Mouse (Mus musculus): ENCODE measurements around the gene Rps29. TPM values are rescaled to one million over a fixed set of nuclear protein-coding genes. Genes with fewer than 3 reads are reported as not detected.

The Rps29 gene
- polyA plus RNA-seq, 1 experiment from 2014 or later, result 1,602 TPM

GRCm38 (mm10) chr12:69159578-69159940 lies 573 bp upstream of the Rps29 start:
- peak overlapping the region; percentile 43 for H3K4me2 ChIP-seq (replicated peaks; ENCODE audit: low read depth)
- H3K4me1 ChIP-seq (replicated peaks; ENCODE audit: control insufficient read depth, insufficient read depth, low read length), result peaks cover 7% of the 10 kb centered on the region
- no peaks in the 10 kb centered on the region for H3K27me3 ChIP-seq (replicated peaks; ENCODE audit: control insufficient read depth, insufficient read depth, low read length)
- H3K36me3 ChIP-seq (ENCODE audit: control insufficient read depth, insufficient read depth), result peaks cover 13% of the 10 kb centered on the region; the same call in 1 of the 2 replicates
- H3K9me3 ChIP-seq (ENCODE audit: control insufficient read depth), result no peaks in the 10 kb centered on the region
- peak; percentile 84 for TF ChIP-seq CTCF (IDR thresholded peaks at IDR 0.05; ENCODE audit: low read depth)
- no peak overlapping the region for H3K9ac ChIP-seq (ENCODE audit: low read depth, low read length)
- WGBS, result 5% methylated on average over 9 of the region's 9 CpGs
- H3K4me3 ChIP-seq (ENCODE audit: low read depth, low read length), result peak overlapping the region; percentile 81
- H3K27ac ChIP-seq (ENCODE audit: low read depth, low read length), result no peak overlapping the region
- peak; percentile 12; the same call in 1 of the 2 replicates for ATAC-seq

- peaks cover 7% of the 10 kb centered on the region for H3K4me1 ChIP-seq (replicated peaks; ENCODE audit: control insufficient read depth, insufficient read depth, low read length)
- peak overlapping the region; percentile 61 for H3K4me2 ChIP-seq (replicated peaks; ENCODE audit: low read depth)
- under 1% methylated on average over 19 of the region's 19 CpGs for WGBS
- H3K4me3 ChIP-seq (ENCODE audit: low read depth, low read length), result peak overlapping the region; percentile 81
- ATAC-seq, result no peak
- H3K9ac ChIP-seq (ENCODE audit: low read depth, low read length), result peak overlapping the region; percentile 66
- no peak for TF ChIP-seq CTCF (IDR thresholded peaks at IDR 0.05; ENCODE audit: low read depth)
- H3K27ac ChIP-seq (ENCODE audit: low read depth, low read length), result peak overlapping the region; percentile 91
- H3K9me3 ChIP-seq (ENCODE audit: control insufficient read depth), result no peaks in the 10 kb centered on the region
- H3K27me3 ChIP-seq (replicated peaks; ENCODE audit: control insufficient read depth, insufficient read depth, low read length), result no peaks in the 10 kb centered on the region
- H3K36me3 ChIP-seq (ENCODE audit: control insufficient read depth, insufficient read depth), result peaks cover 13% of the 10 kb centered on the region; the same call in 1 of the 2 replicates
These were observed 621 bp downstream of the Rps29 start for GRCm38 (mm10) chr12:69158366-69158764.

- no peak for ATAC-seq
- peaks cover 13% of the 10 kb centered on the region; the same call in 1 of the 2 replicates for H3K36me3 ChIP-seq (ENCODE audit: control insufficient read depth, insufficient read depth)
- H3K9me3 ChIP-seq (ENCODE audit: control insufficient read depth), result no peaks in the 10 kb centered on the region
- TF ChIP-seq CTCF (IDR thresholded peaks at IDR 0.05; ENCODE audit: low read depth), result no peak
- no peak overlapping the region for H3K27ac ChIP-seq (ENCODE audit: low read depth, low read length)
- no peaks in the 10 kb centered on the region for H3K27me3 ChIP-seq (replicated peaks; ENCODE audit: control insufficient read depth, insufficient read depth, low read length)
- peak overlapping the region; percentile 61; the same call in 1 of the 2 replicates for H3K4me2 ChIP-seq (replicated peaks; ENCODE audit: low read depth)
- peaks cover 7% of the 10 kb centered on the region for H3K4me1 ChIP-seq (replicated peaks; ENCODE audit: control insufficient read depth, insufficient read depth, low read length)
- 93% methylated on average over 2 of the region's 2 CpGs for WGBS
- no peak overlapping the region for H3K4me3 ChIP-seq (ENCODE audit: low read depth, low read length)
- no peak overlapping the region for H3K9ac ChIP-seq (ENCODE audit: low read depth, low read length)
These were observed 1.9 kb downstream of the Rps29 start for GRCm38 (mm10) chr12:69157107-69157506.

- H3K27me3 ChIP-seq (replicated peaks; ENCODE audit: control insufficient read depth, insufficient read depth, low read length), result no peaks in the 10 kb centered on the region
- H3K9me3 ChIP-seq (ENCODE audit: control insufficient read depth), result no peaks in the 10 kb centered on the region
- ATAC-seq, result no peak
- no peak overlapping the region for H3K27ac ChIP-seq (ENCODE audit: low read depth, low read length)
- no peak overlapping the region for H3K4me2 ChIP-seq (replicated peaks; ENCODE audit: low read depth)
- H3K9ac ChIP-seq (ENCODE audit: low read depth, low read length), result no peak overlapping the region
- peaks cover 13% of the 10 kb centered on the region; the same call in 1 of the 2 replicates for H3K36me3 ChIP-seq (ENCODE audit: control insufficient read depth, insufficient read depth)
- H3K4me3 ChIP-seq (ENCODE audit: low read depth, low read length), result no peak overlapping the region
- TF ChIP-seq CTCF (IDR thresholded peaks at IDR 0.05; ENCODE audit: low read depth), result no peak
- 73% methylated on average over 4 of the region's 4 CpGs for WGBS
- peaks cover 7% of the 10 kb centered on the region for H3K4me1 ChIP-seq (replicated peaks; ENCODE audit: control insufficient read depth, insufficient read depth, low read length)
These were observed 2.5 kb downstream of the Rps29 start for GRCm38 (mm10) chr12:69156436-69156835.

- no peak for TF ChIP-seq CTCF (IDR thresholded peaks at IDR 0.05; ENCODE audit: low read depth)
- peaks cover 13% of the 10 kb centered on the region; the same call in 1 of the 2 replicates for H3K36me3 ChIP-seq (ENCODE audit: control insufficient read depth, insufficient read depth)
- H3K27me3 ChIP-seq (replicated peaks; ENCODE audit: control insufficient read depth, insufficient read depth, low read length), result no peaks in the 10 kb centered on the region
- peaks cover 7% of the 10 kb centered on the region for H3K4me1 ChIP-seq (replicated peaks; ENCODE audit: control insufficient read depth, insufficient read depth, low read length)
- no peak overlapping the region for H3K4me2 ChIP-seq (replicated peaks; ENCODE audit: low read depth)
- no peak overlapping the region for H3K27ac ChIP-seq (ENCODE audit: low read depth, low read length)
- WGBS, result 75% methylated on average over 2 of the region's 2 CpGs
- no peak overlapping the region for H3K4me3 ChIP-seq (ENCODE audit: low read depth, low read length)
- no peak overlapping the region for H3K9ac ChIP-seq (ENCODE audit: low read depth, low read length)
- ATAC-seq, result no peak
- H3K9me3 ChIP-seq (ENCODE audit: control insufficient read depth), result no peaks in the 10 kb centered on the region
These were observed 3.1 kb downstream of the Rps29 start for GRCm38 (mm10) chr12:69155923-69156322.

- H3K4me3 ChIP-seq (ENCODE audit: low read depth, low read length), result no peak overlapping the region
- H3K9ac ChIP-seq (ENCODE audit: low read depth, low read length), result no peak overlapping the region
- H3K27me3 ChIP-seq (replicated peaks; ENCODE audit: control insufficient read depth, insufficient read depth, low read length), result no peaks in the 10 kb centered on the region
- no peaks in the 10 kb centered on the region for H3K36me3 ChIP-seq (ENCODE audit: control insufficient read depth, insufficient read depth)
- TF ChIP-seq CTCF (IDR thresholded peaks at IDR 0.05; ENCODE audit: low read depth), result no peak
- WGBS, result 42% methylated on average over 13 of the region's 13 CpGs
- ATAC-seq, result no peak
- H3K9me3 ChIP-seq (ENCODE audit: control insufficient read depth), result no peaks in the 10 kb centered on the region
- H3K4me1 ChIP-seq (replicated peaks; ENCODE audit: control insufficient read depth, insufficient read depth, low read length), result no peaks in the 10 kb centered on the region
- H3K27ac ChIP-seq (ENCODE audit: low read depth, low read length), result no peak overlapping the region
- no peak overlapping the region for H3K4me2 ChIP-seq (replicated peaks; ENCODE audit: low read depth)
These were observed 8.9 kb downstream of the Rps29 start for GRCm38 (mm10) chr12:69150049-69150448.
